Mouse (Mus musculus): ENCODE measurements around the gene Plek2. TPM values are rescaled to one million over a fixed set of nuclear protein-coding genes. Genes with fewer than 3 reads are reported as not detected.

Plek2 gene
- polyA plus RNA-seq, 1 experiment from 2014 or later = 2.4 TPM

GRCm38 (mm10) chr12:78861496-78862253, 45.1 kb downstream of the Plek2 start, which contains the start of the genes Atp6v1d and Eif2s1:
Gene Atp6v1d (minus strand): TSS chr12:78861638.
Gene Eif2s1 (plus strand): TSS chr12:78861819.
- Histone ChIP-seq H3K9me3 (ENCODE audit: control insufficient read depth, low read length) (no peaks in the 10 kb centered on the region), H3K36me3 (ENCODE audit: control insufficient read depth, insufficient read depth, low read length) (no peaks in the 10 kb centered on the region), H3K27me3 (ENCODE audit: control insufficient read depth, insufficient read depth, low read length) (no peaks in the 10 kb centered on the region), H3K9ac (replicated peaks; ENCODE audit: low read depth, low read length) (peak within 1 kb of the TSS; percentile 73), H3K4me2 (ENCODE audit: low read depth, low read length) (peak within 1 kb of the TSS; percentile 73), H3K27ac (ENCODE audit: low read depth, low read length) (peak within 1 kb of the TSS; percentile 66), H3K4me1 (ENCODE audit: control insufficient read depth, insufficient read depth, low read length) (peaks cover 21% of the 10 kb centered on the region), H3K4me3 (ENCODE audit: low read depth, low read length) (peak within 1 kb of the TSS; percentile 97)
- WGBS = under 1% methylated on average over 55 of the region's 55 CpGs
- peak; percentile 100 for ATAC-seq (ENCODE audit: low read depth)

- ATAC-seq (ENCODE audit: low read depth) = peak; percentile 4
- H3K4me1 ChIP-seq (ENCODE audit: control insufficient read depth, insufficient read depth, low read length) = peaks cover 21% of the 10 kb centered on the region
- H3K9ac ChIP-seq (replicated peaks; ENCODE audit: low read depth, low read length) = peak overlapping the region; percentile 73
- WGBS = 1% methylated on average over 30 of the region's 30 CpGs
- no peaks in the 10 kb centered on the region for H3K36me3 ChIP-seq (ENCODE audit: control insufficient read depth, insufficient read depth, low read length)
- peak overlapping the region; percentile 66 for H3K27ac ChIP-seq (ENCODE audit: low read depth, low read length)
- peak overlapping the region; percentile 70 for H3K4me2 ChIP-seq (ENCODE audit: low read depth, low read length)
- no peaks in the 10 kb centered on the region for H3K27me3 ChIP-seq (ENCODE audit: control insufficient read depth, insufficient read depth, low read length)
- H3K9me3 ChIP-seq (ENCODE audit: control insufficient read depth, low read length) = no peaks in the 10 kb centered on the region
- H3K4me3 ChIP-seq (ENCODE audit: low read depth, low read length) = peak overlapping the region; percentile 97
These were observed 45.8 kb downstream of the Plek2 start for GRCm38 (mm10) chr12:78860921-78861495.

- Histone ChIP-seq H3K9me3 (ENCODE audit: control insufficient read depth, low read length) (no peaks in the 10 kb centered on the region), H3K4me3 (ENCODE audit: low read depth, low read length) (no peak overlapping the region), H3K27me3 (ENCODE audit: control insufficient read depth, insufficient read depth, low read length) (no peaks in the 10 kb centered on the region), H3K36me3 (ENCODE audit: control insufficient read depth, insufficient read depth, low read length) (peaks cover 37% of the 10 kb centered on the region), H3K4me2 (ENCODE audit: low read depth, low read length) (no peak overlapping the region), H3K4me1 (ENCODE audit: control insufficient read depth, insufficient read depth, low read length) (no peaks in the 10 kb centered on the region), H3K27ac (ENCODE audit: low read depth, low read length) (no peak overlapping the region), H3K9ac (replicated peaks; ENCODE audit: low read depth, low read length) (no peak overlapping the region)
- ATAC-seq (ENCODE audit: low read depth) = no peak
- 92% methylated on average over 4 of the region's 4 CpGs for WGBS
These were observed 58.5 kb downstream of the Plek2 start for GRCm38 (mm10) chr12:78848246-78848645.

- H3K4me2 ChIP-seq (ENCODE audit: low read depth, low read length) = no peak overlapping the region
- H3K27ac ChIP-seq (ENCODE audit: low read depth, low read length) = no peak overlapping the region
- H3K9ac ChIP-seq (replicated peaks; ENCODE audit: low read depth, low read length) = no peak overlapping the region
- no peaks in the 10 kb centered on the region for H3K9me3 ChIP-seq (ENCODE audit: control insufficient read depth, low read length)
- H3K36me3 ChIP-seq (ENCODE audit: control insufficient read depth, insufficient read depth, low read length) = peaks cover 40% of the 10 kb centered on the region
- H3K27me3 ChIP-seq (ENCODE audit: control insufficient read depth, insufficient read depth, low read length) = no peaks in the 10 kb centered on the region
- ATAC-seq (ENCODE audit: low read depth) = no peak
- no peak overlapping the region for H3K4me3 ChIP-seq (ENCODE audit: low read depth, low read length)
- no peaks in the 10 kb centered on the region for H3K4me1 ChIP-seq (ENCODE audit: control insufficient read depth, insufficient read depth, low read length)
- WGBS = 97% methylated on average over 1 of the region's 1 CpGs
These were observed 64.3 kb downstream of the Plek2 start for GRCm38 (mm10) chr12:78842429-78842828.

- Histone ChIP-seq H3K36me3 (ENCODE audit: control insufficient read depth, insufficient read depth, low read length) (peaks cover 44% of the 10 kb centered on the region), H3K4me3 (ENCODE audit: low read depth, low read length) (no peak overlapping the region), H3K4me1 (ENCODE audit: control insufficient read depth, insufficient read depth, low read length) (no peaks in the 10 kb centered on the region), H3K27ac (ENCODE audit: low read depth, low read length) (no peak overlapping the region), H3K9me3 (ENCODE audit: control insufficient read depth, low read length) (no peaks in the 10 kb centered on the region), H3K4me2 (ENCODE audit: low read depth, low read length) (no peak overlapping the region), H3K9ac (replicated peaks; ENCODE audit: low read depth, low read length) (no peak overlapping the region), H3K27me3 (ENCODE audit: control insufficient read depth, insufficient read depth, low read length) (no peaks in the 10 kb centered on the region)
- 92% methylated on average over 4 of the region's 4 CpGs for WGBS
- no peak for ATAC-seq (ENCODE audit: low read depth)
These were observed 66.9 kb downstream of the Plek2 start for GRCm38 (mm10) chr12:78839906-78840305.

Other genes with a start within 250 kb of the Plek2 start
- gene Fam71d, start 215.4 kb downstream of the Plek2 start, polyA plus RNA-seq (2014; fragmentation: Nextera tagmentation; extraction: Ambion mirVana) = 0.50 and 0.80 TPM in 2 replicates
- 11.4 and 16.8 TPM in 2 replicates for gene Mpp5, start 158.1 kb downstream of the Plek2 start, polyA plus RNA-seq (2014; fragmentation: Nextera tagmentation; extraction: Ambion mirVana)
- 155 and 161 TPM in 2 replicates for gene Atp6v1d, start 45.3 kb downstream of the Plek2 start, polyA plus RNA-seq (2014; fragmentation: Nextera tagmentation; extraction: Ambion mirVana)
- gene Eif2s1, start 45.1 kb downstream of the Plek2 start, polyA plus RNA-seq (2014; fragmentation: Nextera tagmentation; extraction: Ambion mirVana) = 135 and 146 TPM in 2 replicates
- gene Tmem229b, start 100.7 kb upstream of the Plek2 start, polyA plus RNA-seq (2014; fragmentation: Nextera tagmentation; extraction: Ambion mirVana) = 59.1 and 59.4 TPM in 2 replicates
- gene Plekhh1, start 122.2 kb upstream of the Plek2 start, polyA plus RNA-seq (2014; fragmentation: Nextera tagmentation; extraction: Ambion mirVana) = 2.4 and 3.4 TPM in 2 replicates
- gene Pigh, start 182.7 kb upstream of the Plek2 start, polyA plus RNA-seq (2014; fragmentation: Nextera tagmentation; extraction: Ambion mirVana) = 19.6 and 21.3 TPM in 2 replicates
- gene Arg2, start 223.8 kb upstream of the Plek2 start, polyA plus RNA-seq (2014; fragmentation: Nextera tagmentation; extraction: Ambion mirVana) = 35.5 and 36.1 TPM in 2 replicates

Data from neural tube, embryonic 14.5 days (tissue).